Mouse (Mus musculus) neural tube, embryonic 12.5 days (tissue): ENCODE measurements around the gene Olfr872. TPM values are rescaled to one million over a fixed set of nuclear protein-coding genes. Genes with fewer than 3 reads are reported as not detected.
"Not testable (repeated sequence)": the region's sequence is repeated elsewhere in the genome, so short reads cannot be mapped to it uniquely, and the experiment has no call there.

ENCODE experiments used
- ATAC-seq: fragments of 200-750 bp; cut with Nextera tagmentation; 2 replicates; pipeline ENCODE4 v1.8.0; 2017; ENCODE audit warnings: low read depth, mild to moderate bottlenecking, moderate TSS enrichment, moderate library complexity; ENCODE audit not compliant: low FRiP score
- H3K27ac ChIP-seq: fragments of 300-500 bp; sonication (generic); 2 replicates; pipeline ENCODE4 v1.5.1; 2016
- H3K27me3 ChIP-seq: fragments of 300-500 bp; sonication (generic); replicated peaks from 2 replicates; pipeline ENCODE4 v1.6.1; 2016; ENCODE audit warnings: mild to moderate bottlenecking
- H3K36me3 ChIP-seq: fragments of 300-500 bp; sonication (generic); 2 replicates; pipeline ENCODE4 v1.6.1; 2016; ENCODE audit warnings: mild to moderate bottlenecking
- H3K4me1 ChIP-seq: fragments of 300-500 bp; sonication (generic); 2 replicates; pipeline ENCODE4 v1.6.1; 2016
- H3K4me2 ChIP-seq: fragments of 300-500 bp; sonication (generic); replicated peaks from 2 replicates; pipeline ENCODE4 v1.6.1; 2016; ENCODE audit warnings: mild to moderate bottlenecking
- H3K4me3 ChIP-seq: fragments of 300-500 bp; sonication (generic); 2 replicates; pipeline ENCODE4 v1.5.1; 2016
- H3K9ac ChIP-seq: fragments of 300-500 bp; sonication (generic); 2 replicates; pipeline ENCODE4 v1.6.1; 2016; ENCODE audit warnings: mild to moderate bottlenecking
- H3K9me3 ChIP-seq: fragments of 300-500 bp; sonication (generic); 2 replicates; pipeline ENCODE4 v1.6.1; 2016; ENCODE audit warnings: mild to moderate bottlenecking
- WGBS: fragments of 180-500 bp; shearing (Covaris S2); methylation state at CpG from one replicate; pipeline ENCODE4 v1.1.7; 2016; 5-methylcytosine and 5-hydroxymethylcytosine counted together
- polyA plus RNA-seq: library from polyadenylated mRNA; unstranded; fragments of >200 nt; fragmentation: Nextera tagmentation; extraction: Ambion mirVana; gene quantifications from 2 replicates; pipeline ENCODE4 v1.2.1, GENCODE M21; 2016

The Olfr872 gene
- not detected in 2 replicates for polyA plus RNA-seq

GRCm38 (mm10) chr9:20236819-20237218 lies at the start of gene Olfr872:
Gene Olfr872 (plus strand): TSS chr9:20237119.
- Histone ChIP-seq H3K36me3 (no peaks in the 10 kb centered on the region), H3K4me1 (no peaks in the 10 kb centered on the region), H3K4me2 (no peak within 1 kb of the TSS), H3K9ac (no peak within 1 kb of the TSS), H3K9me3 (0 out of 2 replicates have a peak, but pooled peaks cover 8% of the 10 kb centered on the region), H3K27ac (no peak within 1 kb of the TSS), H3K27me3 (no peaks in the 10 kb centered on the region), H3K4me3 (no peak within 1 kb of the TSS)
- ATAC-seq: no peak

- WGBS: 65% methylated on average over 1 of the region's 1 CpGs
Measured at GRCm38 (mm10) chr9:20202131-20202530, 34.8 kb upstream of the Olfr872 start.

GRCm38 (mm10) chr9:20203413-20203984 lies 33.4 kb upstream of the Olfr872 start:
- H3K27ac ChIP-seq, H3K27me3 ChIP-seq, H3K4me2 ChIP-seq, H3K4me1 ChIP-seq, H3K36me3 ChIP-seq, H3K4me3 ChIP-seq, ATAC-seq, H3K9ac ChIP-seq: not testable (repeated sequence)
- H3K9me3 ChIP-seq: peaks cover 16% of the 10 kb centered on the region
- 95% methylated on average over 7 of the region's 7 CpGs for WGBS

More at GRCm38 (mm10) chr9:20202131-20202530, 34.8 kb upstream of the Olfr872 start:
- Histone ChIP-seq H3K4me1 (no peaks in the 10 kb centered on the region), H3K4me2 (no peak overlapping the region), H3K27ac (no peak overlapping the region), H3K4me3 (no peak overlapping the region), H3K9ac (no peak overlapping the region), H3K27me3 (no peaks in the 10 kb centered on the region), H3K9me3 (peaks cover 16% of the 10 kb centered on the region), H3K36me3 (no peaks in the 10 kb centered on the region)
- no peak for ATAC-seq

GRCm38 (mm10) chr9:20210812-20211211 lies 26.1 kb upstream of the Olfr872 start:
- H3K4me1 ChIP-seq: no peaks in the 10 kb centered on the region
- no peaks in the 10 kb centered on the region for H3K36me3 ChIP-seq
- 59% methylated on average over 1 of the region's 1 CpGs for WGBS
- no peaks in the 10 kb centered on the region for H3K27me3 ChIP-seq
- no peak overlapping the region for H3K9ac ChIP-seq
- no peak overlapping the region for H3K27ac ChIP-seq
- no peak for ATAC-seq
- no peak overlapping the region for H3K4me3 ChIP-seq
- H3K4me2 ChIP-seq: no peak overlapping the region
- H3K9me3 ChIP-seq: peaks cover 5% of the 10 kb centered on the region; the same call in 1 of the 2 replicates

GRCm38 (mm10) chr9:20211477-20211876 lies 25.4 kb upstream of the Olfr872 start:
- no peak overlapping the region for H3K9ac ChIP-seq
- no peak overlapping the region for H3K4me3 ChIP-seq
- ATAC-seq: no peak
- no peaks in the 10 kb centered on the region for H3K4me1 ChIP-seq
- H3K27ac ChIP-seq: no peak overlapping the region
- H3K9me3 ChIP-seq: peaks cover 5% of the 10 kb centered on the region; the same call in 1 of the 2 replicates
- no peak overlapping the region for H3K4me2 ChIP-seq
- no peaks in the 10 kb centered on the region for H3K36me3 ChIP-seq
- 84% methylated on average over 2 of the region's 2 CpGs for WGBS
- H3K27me3 ChIP-seq: no peaks in the 10 kb centered on the region

- ATAC-seq: no peak
- Histone ChIP-seq H3K9me3 (peaks cover 7% of the 10 kb centered on the region; the same call in 1 of the 2 replicates), H3K4me1 (no peaks in the 10 kb centered on the region), H3K36me3 (no peaks in the 10 kb centered on the region), H3K27ac (no peak within 1 kb of the TSS), H3K9ac (no peak within 1 kb of the TSS), H3K4me2 (no peak within 1 kb of the TSS), H3K27me3 (no peaks in the 10 kb centered on the region), H3K4me3 (no peak within 1 kb of the TSS)
Measured at GRCm38 (mm10) chr9:20211907-20212306, 25.0 kb upstream of the Olfr872 start, which contains the start of gene Olfr871. Gene Olfr871 (plus strand): TSS chr9:20212207.

GRCm38 (mm10) chr9:20237378-20237777 lies 459 bp downstream of the Olfr872 start:
- Histone ChIP-seq H3K4me1 (no peaks in the 10 kb centered on the region), H3K9ac (no peak overlapping the region), H3K4me3 (no peak overlapping the region), H3K36me3 (no peaks in the 10 kb centered on the region), H3K27ac (no peak overlapping the region), H3K27me3 (no peaks in the 10 kb centered on the region), H3K9me3 (0 out of 2 replicates have a peak, but pooled peaks cover 9% of the 10 kb centered on the region), H3K4me2 (no peak overlapping the region)
- ATAC-seq: no peak
- WGBS: 79% methylated on average over 2 of the region's 2 CpGs

- Histone ChIP-seq H3K4me2 (no peak within 1 kb of the TSS), H3K27me3 (no peaks in the 10 kb centered on the region), H3K27ac (no peak within 1 kb of the TSS), H3K36me3 (no peaks in the 10 kb centered on the region), H3K9ac (no peak within 1 kb of the TSS), H3K4me3 (no peak within 1 kb of the TSS), H3K9me3 (no peaks in the 10 kb centered on the region), H3K4me1 (no peaks in the 10 kb centered on the region)
- WGBS: 80% methylated on average over 1 of the region's 1 CpGs
- no peak for ATAC-seq
Measured at GRCm38 (mm10) chr9:20282051-20282450, 45.1 kb downstream of the Olfr872 start, which contains the start of gene Olfr39. Gene Olfr39 (plus strand): TSS chr9:20282351.

GRCm38 (mm10) chr9:20295562-20295961 lies 58.6 kb downstream of the Olfr872 start:
- ATAC-seq, H3K4me2 ChIP-seq, H3K9ac ChIP-seq, H3K9me3 ChIP-seq, H3K27ac ChIP-seq, H3K36me3 ChIP-seq, H3K4me3 ChIP-seq, H3K27me3 ChIP-seq, H3K4me1 ChIP-seq: not testable (repeated sequence)
- 88% methylated on average over 5 of the region's 5 CpGs for WGBS

- whole genome bisulfite sequencing: 94% methylated on average over 1 of the region's 1 CpGs
- Histone ChIP-seq H3K4me1 (no peaks in the 10 kb centered on the region), H3K9ac (no peak within 1 kb of the TSS), H3K27ac (no peak within 1 kb of the TSS), H3K27me3 (no peaks in the 10 kb centered on the region), H3K4me2 (no peak within 1 kb of the TSS), H3K36me3 (no peaks in the 10 kb centered on the region), H3K4me3 (no peak within 1 kb of the TSS), H3K9me3 (0 out of 2 replicates have a peak, but pooled peaks cover 3% of the 10 kb centered on the region)
- no peak for ATAC-seq
Measured at GRCm38 (mm10) chr9:20298232-20298631, 61.3 kb downstream of the Olfr872 start, which contains the start of gene Olfr873. Gene Olfr873 (plus strand): TSS chr9:20298532.

Other genes starting within 250 kb of the Olfr872 start
- gene Olfr866, start 209.1 kb upstream of the Olfr872 start, polyA plus RNA-seq: not detected in 2 replicates
- gene Olfr867, start 179.6 kb upstream of the Olfr872 start, polyA plus RNA-seq: not detected in 2 replicates
- not detected in 2 replicates for gene Olfr868, start 138.5 kb upstream of the Olfr872 start, polyA plus RNA-seq
- not detected in 2 replicates for gene Olfr869, start 108.1 kb upstream of the Olfr872 start, polyA plus RNA-seq
- gene Olfr870, start 63.1 kb upstream of the Olfr872 start, polyA plus RNA-seq: not detected in 2 replicates
- not detected in 2 replicates for gene Olfr871, start 24.9 kb upstream of the Olfr872 start, polyA plus RNA-seq
- gene Olfr39, start 45.2 kb downstream of the Olfr872 start, polyA plus RNA-seq: not detected in 2 replicates
- not detected in 2 replicates for gene Olfr873, start 61.4 kb downstream of the Olfr872 start, polyA plus RNA-seq
- not detected in 2 replicates for gene Olfr18, start 99.0 kb downstream of the Olfr872 start, polyA plus RNA-seq
- 35.2 and 36.1 TPM in 2 replicates for gene Zfp560, start 148.1 kb downstream of the Olfr872 start, polyA plus RNA-seq
- 25.5 and 25.6 TPM in 2 replicates for gene Zfp26, start 223.0 kb downstream of the Olfr872 start, polyA plus RNA-seq